Mouse (Mus musculus): ENCODE data around the gene Nt5c1a.
"Not testable (repeated sequence)": the region's sequence is repeated elsewhere in the genome, so short reads cannot be mapped to it uniquely, and the experiment has no call there.

Nt5c1a gene

DNA sequence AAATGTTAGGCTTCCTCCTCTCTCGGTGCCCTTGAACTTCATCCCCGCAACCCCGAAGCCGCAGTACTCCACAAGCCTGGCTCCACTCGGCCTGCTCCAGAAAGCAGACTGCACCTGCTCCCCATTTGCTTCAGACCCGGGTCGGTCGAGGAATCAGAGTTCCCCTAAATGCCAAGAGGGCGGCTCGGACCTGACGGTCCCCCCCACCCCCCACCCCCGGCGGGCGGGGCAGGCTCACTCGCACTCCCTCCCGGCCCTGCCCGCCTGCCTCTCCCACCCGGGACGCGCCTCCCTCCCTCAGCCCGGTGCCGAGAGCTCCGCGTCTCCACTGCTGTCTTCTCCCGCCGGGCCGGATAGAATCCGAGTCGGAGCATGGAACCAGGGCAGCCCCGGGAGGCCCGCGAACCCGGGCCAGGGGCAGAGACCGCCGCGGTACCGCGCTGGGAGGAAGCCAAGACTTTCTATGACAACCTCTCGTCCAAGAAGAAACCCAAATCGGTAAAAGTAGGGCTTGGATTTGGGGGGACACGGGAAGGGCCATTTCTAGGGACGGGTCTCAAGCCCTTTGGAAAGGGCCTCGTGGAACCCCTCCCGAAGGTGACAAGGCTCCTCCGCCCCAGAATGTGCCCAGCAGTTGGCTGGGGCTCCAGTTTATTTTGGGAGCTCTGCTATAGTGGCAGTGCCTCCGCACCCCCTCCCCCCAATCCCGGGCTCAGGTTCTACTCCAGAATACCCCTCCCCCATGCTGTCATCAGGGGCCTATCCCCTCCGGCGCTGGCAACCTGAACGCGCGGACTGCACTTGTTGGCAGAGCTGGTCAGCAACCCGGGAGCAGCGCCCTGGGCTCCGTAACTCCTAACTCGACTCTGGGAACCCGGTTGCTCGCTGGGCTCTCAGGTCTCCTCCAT is at the start of gene Nt5c1a:
Gene Nt5c1a (plus strand): TSS at position 319 of the 908 bp plus-strand sequence.
- DNase-seq (ENCODE audit: inconsistent ontology term) = no peak

DNA sequence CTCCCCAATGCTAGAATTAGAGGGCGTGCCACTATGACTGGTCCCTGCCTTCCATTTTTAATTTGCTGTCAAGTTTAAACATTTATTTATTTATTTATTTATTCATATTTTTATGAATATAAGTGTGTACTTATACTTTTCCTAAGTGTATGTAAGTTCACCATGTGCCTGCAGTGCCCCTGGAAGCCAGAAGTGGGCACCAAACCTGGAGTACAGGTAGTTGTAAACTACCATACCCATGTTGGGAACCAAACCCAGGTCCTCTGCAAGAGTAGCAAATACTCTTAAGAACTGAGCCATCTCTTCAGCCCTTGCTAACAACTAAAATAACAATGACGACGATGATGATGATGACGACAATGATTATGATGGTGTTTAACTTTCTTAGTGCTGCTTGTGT is 49.3 kb upstream of the Nt5c1a start:
- DNase-seq (ENCODE audit: inconsistent ontology term) = no peak

DNA sequence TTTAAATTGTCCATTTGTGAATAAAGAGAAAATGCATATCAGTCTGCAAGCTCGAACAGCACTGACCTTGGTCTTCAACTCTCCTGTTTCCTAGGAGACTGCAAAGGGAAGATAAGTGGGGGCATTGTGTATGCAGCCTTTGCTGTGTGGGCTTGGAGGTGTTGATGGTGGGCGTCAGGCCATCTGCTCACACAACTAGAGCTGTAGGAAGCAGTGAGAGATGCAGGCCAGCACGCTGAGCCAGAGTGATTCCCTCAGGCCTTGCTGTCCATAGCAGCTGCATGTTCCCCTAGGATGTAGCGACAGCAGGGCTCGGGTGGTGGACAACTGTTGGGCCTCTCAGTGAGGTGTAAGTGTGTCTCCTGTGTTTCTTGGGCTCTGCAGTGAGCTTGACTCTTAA is 48.3 kb upstream of the Nt5c1a start:
- no peak for DNase-seq (ENCODE audit: inconsistent ontology term)

DNA sequence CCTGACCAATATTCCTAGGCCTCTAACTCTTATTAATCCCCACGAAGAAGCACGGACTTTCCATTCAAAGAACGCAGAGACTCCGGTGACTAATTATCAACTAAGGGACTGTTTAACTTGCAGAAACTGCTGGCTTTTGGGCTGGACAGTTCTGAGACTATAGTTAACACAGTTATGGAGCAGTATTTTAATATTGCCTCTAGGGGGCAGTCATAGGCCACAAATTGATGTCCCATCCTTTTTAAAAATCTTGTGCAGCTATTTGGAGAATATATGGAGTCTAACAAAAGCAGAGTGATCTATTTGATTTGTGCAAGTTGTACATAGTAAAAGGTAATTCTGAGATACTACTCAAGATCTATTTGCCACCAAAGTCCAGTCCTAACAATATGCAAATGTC is 46.3 kb upstream of the Nt5c1a start:
- DNase-seq (ENCODE audit: inconsistent ontology term) = peak; percentile 36

DNA sequence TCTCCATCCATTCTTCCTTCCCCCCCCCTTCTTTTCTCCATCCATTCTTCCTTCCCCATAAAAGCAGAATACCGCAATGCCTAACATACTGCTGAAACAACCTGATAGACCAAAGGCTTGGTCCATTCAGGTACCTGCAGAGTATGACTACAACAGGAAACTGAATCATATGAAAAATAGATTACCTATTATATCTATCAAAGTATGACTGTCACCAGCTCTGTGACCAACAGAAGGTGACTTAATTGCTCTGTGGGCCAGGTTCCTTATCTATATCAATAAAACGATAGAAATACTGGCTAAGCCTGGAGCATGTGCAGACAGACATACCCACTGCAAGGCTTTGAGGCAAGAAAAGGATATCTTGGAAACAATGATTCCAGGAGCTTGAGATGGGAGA is 45.9 kb upstream of the Nt5c1a start:
- DNase-seq (ENCODE audit: inconsistent ontology term) = no peak

DNA sequence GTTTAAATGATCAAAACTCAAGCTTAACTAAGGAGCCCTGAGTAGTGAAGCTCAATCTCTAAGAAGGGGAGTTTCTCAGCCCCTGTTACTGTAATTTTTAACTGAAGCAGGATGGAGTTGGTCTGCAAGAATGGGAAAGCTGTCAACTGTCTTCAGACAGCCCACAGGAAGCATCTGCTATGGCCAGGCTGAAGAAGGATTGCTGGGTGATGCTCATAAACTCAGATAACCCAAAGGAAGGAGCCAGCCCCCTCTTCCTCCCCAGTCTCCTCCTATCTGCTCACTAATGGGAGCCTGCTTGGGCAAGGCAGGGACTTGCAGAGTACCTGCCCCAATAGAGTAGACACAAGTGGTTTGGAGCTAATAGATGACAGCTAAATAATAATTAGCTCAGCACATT is 45.5 kb upstream of the Nt5c1a start:
- DNase-seq (ENCODE audit: inconsistent ontology term) = no peak

DNA sequence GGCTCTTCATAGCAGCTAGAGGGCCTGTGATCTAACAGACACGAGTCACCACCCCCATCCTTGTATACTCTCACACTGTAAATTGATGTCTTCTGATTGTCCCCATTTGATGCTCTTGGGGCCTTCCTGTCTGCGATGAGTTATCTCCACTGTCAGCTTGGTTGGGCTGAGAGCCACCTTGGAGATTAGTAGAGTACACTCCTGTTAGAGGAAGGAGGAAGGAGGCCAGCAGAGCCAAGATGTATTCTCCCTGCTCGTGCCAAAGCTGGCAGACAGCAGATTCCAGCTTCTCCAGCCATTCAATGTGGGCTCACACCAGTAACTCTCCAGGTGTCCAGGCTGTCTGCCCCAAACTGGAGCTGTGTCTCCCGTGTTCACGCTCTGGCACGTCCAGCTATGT is 40.7 kb upstream of the Nt5c1a start:
- no peak for DNase-seq (ENCODE audit: inconsistent ontology term)

DNA sequence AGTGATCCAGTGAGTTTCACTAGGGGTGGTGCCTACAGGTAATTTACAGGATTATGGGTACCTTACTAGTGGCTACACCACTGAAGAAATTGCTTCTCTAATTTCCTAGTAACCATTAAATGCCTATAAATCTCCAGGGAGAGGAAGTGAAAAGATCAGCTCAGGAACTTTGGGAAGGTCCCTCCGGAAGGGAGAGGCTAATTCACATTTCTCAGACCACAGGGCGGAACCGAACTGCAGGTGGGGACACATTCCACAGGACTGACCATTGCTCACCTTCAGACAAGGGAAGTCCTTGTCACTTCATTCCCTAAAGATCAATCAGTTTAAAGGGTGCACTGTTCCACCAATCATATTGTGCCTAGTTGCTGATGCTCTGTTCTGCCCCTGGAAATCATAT is 40.1 kb upstream of the Nt5c1a start:
- not testable (repeated sequence) for DNase-seq (ENCODE audit: inconsistent ontology term)

DNA sequence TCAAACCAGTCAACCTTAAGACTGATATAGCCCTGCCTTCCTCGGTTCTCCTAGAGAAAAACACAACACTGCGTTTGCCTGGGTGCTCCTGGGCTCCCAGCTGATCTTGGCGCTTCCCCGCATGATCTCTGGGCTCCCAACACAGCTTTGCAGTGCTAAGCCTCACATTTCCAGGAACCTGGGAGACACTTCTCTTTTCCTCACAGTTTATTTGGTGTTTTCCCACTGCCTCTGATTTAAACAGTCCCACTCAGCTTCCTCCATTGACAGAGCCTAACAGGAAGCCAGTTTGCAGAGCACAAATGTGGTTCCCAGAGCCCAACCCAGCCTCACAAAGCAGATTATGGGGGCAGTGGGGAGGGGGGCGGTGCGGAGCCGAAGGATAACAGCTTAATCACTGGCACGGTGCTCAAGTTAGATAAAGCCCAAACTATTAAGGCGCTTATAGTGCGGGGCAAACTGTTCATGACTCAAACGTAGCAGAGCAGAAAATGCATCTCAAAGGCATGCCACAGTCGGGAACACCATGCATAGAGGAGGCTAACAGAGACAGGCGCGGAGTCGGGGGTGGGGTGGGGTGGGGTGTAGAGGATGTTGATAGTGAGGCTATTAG is 38.9 kb upstream of the Nt5c1a start:
- peak; percentile 51 for DNase-seq (ENCODE audit: inconsistent ontology term)

DNA sequence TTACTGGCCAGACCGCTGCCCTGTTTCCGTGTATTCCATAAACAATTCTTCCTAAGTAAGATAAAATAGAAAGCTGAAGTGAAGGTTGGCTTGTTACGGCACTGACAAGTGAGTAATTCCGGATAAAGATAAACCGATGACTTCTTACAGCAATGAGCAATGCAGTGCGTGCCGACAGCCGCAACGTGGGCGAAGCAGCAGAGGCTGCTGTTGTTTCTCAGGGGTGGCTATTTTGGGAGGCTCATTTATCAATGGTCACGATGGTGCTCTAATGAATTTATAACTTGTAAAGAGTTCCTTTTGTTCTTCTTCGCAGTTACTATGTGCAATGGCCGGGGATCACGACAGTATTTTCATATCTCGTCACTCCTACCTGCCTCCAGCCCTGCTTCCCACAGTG is 37.1 kb upstream of the Nt5c1a start:
- no peak for DNase-seq (ENCODE audit: inconsistent ontology term)

DNA sequence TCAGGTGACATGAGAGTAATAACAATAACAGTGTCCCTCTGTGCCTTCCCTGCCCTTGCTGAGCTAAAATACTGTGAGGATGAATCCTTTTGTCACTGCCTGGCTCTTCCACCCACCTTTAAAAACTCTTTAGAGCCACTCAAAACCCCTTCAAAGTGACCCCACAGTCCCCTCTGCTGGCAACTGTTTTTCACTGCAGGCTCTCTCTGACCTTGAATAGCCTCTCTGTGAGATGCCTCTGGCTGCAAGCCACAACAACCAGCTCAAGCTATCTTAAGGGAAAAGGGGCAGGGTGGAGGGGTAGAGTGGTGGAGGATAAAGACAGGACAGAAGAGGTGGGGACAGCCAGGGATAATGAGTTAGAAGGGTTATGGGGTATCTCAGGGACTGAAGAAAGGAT is 29.5 kb upstream of the Nt5c1a start:
- DNase-seq (ENCODE audit: inconsistent ontology term) = no peak

DNA sequence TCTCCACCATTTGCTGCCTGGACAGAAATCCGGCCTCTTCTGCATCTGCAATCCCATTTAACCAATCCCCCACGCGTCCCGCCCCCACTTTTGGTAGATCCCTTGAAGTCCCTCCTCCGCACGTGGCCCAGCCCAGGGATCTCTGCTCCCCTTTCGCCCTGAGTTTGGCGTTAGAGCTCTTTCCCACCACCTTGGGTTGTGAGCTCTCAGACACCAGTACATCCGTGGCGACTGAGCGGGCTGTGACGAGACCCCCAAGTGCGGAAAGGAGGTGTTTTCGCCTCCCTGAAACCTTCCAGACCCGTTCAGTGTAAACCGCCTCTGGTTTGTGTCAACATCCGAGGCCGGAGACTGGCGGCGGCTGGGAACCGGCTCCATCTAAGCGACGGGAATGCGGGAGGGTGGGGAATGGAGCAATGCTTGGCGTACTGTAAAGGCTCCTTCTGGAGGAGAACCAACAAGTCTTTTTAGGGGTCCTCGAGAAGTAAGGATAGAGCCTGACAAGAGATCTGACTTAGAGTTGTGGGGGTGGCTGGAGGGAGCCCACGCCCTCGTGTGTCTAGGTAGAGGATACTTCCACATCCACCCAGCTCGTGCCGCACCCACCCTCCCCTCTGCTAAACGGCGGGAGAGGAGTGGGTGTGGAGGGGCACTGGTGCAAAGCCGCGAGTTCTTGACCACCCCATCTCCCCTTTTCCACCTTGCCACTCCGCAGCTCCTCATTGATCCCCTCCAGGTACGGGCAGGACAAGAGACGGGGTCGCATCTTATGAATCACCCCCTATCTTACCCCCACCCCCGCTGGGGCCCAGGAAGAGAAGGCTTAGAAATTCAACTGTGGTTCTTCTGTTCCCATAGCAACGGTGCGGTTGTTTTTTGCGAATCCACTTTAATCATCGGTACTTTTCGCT is 18.7 kb upstream of the Nt5c1a start, which contains the start of gene Hpcal4:
Gene Hpcal4 (plus strand): TSS at position 900 of the 911 bp plus-strand sequence.
- peak; percentile 69 for DNase-seq (ENCODE audit: inconsistent ontology term)

DNA sequence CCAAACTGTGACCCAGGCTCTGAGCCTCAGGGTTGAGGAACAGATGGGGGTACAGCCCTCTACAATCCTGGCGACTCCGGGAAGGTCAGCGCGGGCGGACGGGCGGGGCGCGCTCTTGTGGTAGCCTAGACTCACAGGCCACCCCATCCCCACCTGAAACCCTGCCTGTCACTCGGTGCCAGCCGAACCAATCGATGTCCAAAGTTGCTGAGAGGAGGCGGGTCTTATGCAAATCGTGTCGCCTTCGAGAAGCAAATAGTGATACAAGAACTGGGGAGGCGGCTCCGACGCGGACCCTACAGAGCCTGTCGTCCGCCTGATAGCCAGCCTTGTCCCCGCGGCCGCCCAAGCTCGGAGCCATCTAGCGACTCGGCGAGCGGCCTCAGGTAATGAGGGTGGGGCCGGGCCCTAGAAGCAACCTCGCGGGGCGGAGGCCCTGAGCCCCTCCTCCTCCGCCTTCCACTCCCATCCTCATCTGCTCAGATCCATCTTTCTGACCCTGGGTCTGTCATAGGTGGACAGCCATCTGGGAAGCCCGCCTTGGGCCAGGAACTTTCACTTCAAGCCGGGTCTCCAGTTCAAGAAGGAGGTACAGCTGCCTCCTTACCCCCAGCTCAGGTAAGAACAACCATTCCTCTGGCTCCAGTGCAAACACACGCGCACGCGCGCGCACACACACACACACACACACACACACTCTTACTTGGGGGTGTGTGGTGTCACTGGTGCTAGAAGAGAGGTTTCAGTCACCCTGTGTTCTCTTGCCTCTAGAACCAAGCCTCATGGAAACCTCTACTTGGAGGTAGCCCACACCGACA is 17.9 kb upstream of the Nt5c1a start:
- DNase-seq (ENCODE audit: inconsistent ontology term) = peak; percentile 89

DNA sequence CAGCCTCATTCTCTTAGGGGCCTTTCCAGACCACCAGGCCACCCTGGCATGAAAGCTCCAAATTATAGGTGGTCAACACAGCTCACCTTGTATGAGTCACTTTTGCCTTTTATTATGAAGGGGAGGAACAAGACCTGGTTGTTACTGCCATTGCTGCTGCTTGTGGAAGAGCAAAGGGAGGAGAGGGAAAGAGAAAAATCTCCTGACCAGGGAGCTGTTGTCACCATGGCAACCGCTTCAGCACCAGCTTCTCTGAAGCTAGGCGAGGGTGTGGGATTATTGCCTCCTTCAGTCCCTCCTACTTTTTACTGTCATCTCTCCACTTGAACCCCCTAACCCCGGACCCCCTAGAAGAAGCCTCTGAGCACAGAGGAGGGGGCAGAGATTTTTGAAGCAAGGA is 16.5 kb upstream of the Nt5c1a start:
- DNase-seq (ENCODE audit: inconsistent ontology term) = no peak

DNA sequence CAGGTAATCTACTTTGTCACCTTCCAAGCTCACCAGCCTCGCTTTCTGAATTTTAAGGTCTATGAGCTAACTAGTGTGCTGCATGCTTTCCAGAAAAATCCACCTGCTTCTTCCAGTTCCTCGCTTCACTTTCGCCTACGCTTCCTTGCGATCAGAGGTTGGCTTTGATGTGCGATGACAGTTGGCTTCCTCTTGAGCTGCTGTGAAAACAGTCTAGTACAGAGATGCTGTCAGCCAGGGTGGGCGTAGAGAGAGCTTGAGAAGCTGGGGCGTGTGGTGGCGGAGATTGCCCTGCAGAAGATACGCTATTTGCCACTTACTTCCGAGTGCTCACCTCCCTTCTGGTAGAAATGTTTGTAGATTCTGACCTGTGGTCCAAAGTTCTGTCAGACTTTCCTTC is 9.0 kb upstream of the Nt5c1a start:
- DNase-seq (ENCODE audit: inconsistent ontology term) = no peak

DNA sequence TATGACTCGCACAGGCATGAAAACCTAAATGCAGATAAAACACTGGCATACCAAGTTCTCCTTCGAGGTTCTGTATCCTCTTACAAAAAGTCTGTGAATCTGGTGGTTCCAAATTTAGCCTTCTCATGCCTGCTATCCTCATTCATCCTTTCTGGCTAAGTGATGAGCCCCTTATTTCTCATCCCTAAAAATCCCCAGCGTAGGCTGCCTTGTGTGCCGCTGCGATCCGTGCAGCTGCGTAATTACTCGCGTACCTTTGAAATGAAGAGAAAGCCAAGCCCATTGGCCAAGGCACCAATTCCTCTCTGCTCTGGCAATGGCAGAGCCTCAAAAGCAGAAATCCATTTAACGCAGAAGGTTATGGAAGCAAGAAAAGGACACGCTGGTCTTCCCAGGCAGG is 7.5 kb upstream of the Nt5c1a start:
- DNase-seq (ENCODE audit: inconsistent ontology term) = no peak

DNA sequence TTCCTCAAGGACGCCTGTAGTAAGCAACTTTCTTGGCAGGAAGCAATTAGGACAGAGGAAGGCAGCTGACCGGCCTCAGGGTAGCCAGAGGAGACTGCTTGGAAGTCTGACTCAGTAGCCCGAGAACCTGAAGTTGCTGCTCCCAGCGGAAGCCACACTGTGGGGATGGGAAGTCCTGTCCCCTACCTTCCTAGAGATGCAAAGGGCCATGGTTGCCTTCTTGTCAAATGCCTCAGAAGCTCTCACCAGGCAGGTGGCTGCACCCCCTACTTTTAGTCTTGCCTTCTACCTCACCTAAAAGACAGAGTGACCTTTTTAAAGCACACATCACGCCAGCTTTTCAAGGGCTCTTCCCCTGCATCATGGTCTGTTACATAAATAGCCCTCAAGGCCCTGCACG is 4.6 kb upstream of the Nt5c1a start:
- no peak for DNase-seq (ENCODE audit: inconsistent ontology term)

DNA sequence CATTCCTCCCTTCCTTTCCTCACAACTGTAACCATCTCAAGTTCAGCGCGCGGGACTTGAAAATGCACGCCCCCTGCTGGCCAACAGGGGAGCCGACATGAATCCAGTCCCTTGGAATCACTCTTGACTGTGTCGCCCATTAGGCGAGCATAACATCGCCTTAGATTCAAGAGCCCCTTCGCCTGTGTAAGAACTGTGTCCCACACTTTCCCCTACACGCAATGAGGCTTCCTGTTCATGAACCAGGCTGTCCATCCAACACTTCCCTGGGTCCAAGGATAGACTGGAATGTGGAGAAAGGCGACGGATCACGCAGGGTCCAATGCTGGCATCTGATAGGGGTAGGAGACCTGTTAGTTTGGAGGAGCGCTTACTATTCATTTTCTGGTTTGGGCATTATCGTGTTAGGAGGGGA is 526 bp upstream of the Nt5c1a start:
- peak; percentile 57 for DNase-seq (ENCODE audit: inconsistent ontology term)

DNA sequence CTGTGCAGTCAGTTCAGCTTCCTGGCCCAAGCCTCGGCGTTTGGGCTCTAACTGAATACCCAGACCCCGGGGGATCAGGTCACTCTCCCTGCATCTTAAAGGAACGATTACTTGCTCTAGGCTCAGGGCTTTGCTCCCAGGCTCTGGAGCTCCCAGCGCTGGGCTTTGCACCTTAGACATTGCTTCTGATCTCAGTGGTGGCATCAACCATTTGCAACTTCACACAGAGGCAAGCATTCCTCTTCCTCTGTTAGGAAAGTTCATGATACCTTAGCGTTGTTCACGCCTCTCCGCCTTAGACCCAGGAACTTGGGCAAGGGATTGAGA is 753 bp downstream of the Nt5c1a start:
- DNase-seq (ENCODE audit: inconsistent ontology term) = no peak

DNA sequence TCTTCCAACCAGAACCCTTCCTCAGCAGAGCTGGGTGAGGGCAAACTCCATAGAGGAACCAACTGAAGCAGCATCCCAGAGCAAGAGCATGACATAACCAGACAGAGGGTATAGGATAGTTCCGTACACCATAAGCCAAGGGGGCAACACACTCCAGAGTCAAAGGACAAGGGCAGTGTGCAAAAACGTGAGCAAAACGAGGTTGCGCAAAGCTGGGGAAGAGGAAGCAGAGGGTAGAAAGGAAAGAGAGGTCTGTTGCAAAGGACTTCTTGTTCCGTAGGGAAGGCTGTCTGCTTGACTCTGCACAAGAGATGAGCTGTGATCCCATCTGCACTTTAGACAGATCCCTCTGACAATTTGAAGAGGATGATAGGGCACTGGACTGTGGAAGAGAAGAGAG is 6.0 kb downstream of the Nt5c1a start:
- DNase-seq (ENCODE audit: inconsistent ontology term) = no peak

DNA sequence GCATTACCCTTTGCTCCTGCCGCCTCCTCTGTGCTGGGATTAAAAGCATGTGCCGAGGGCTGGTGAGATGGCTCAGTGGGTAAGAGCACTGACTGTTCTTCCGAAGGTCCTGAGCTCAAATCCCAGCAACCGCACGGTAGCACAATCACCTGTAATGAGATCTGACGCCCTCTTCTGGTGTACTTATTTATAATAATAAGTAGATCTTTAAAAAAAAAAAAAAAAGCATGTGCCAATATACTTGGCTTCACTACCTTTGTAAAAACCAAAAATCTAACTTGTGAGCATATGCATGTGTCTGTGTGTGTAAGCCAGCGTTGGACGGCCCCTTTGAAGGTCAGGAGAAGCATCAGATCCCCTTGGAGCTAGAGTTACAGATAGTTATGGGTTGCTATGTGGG is 9.7 kb downstream of the Nt5c1a start:
- no peak for DNase-seq (ENCODE audit: inconsistent ontology term)

DNA sequence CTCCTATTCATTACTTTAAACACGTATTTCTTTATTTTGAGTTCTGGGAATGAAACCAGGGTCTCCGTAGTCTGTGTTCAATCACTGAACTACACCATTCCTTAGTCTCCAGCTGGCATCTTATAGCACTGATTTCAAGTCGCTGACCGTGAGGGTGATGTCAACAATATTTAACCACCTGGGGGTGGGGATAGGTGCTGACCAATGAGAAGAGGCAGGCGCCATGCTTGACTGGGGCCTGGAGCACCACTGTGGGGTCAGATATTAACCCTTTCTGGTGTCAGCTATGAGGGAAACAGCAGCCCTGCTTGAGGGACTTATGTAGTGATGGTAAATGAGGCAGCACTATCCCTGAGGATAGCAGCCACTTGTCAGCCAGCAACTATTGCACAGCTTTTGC is 10.1 kb downstream of the Nt5c1a start:
- DNase-seq (ENCODE audit: inconsistent ontology term) = no peak

Data from Muller cell, postnatal 12 days (primary cell).